Mouse (Mus musculus) gastrocnemius, adult 8-10 months (tissue): ENCODE measurements around the gene Pacrg. TPM values are rescaled to one million over a fixed set of nuclear protein-coding genes. Genes with fewer than 3 reads are reported as not detected.

Source experiments
- DNase-seq, 2 experiments: peaks; one replicate each; pipeline ENCODE4 v3.0.0; 2022; ENCODE audit warnings: low spot score in 2 of 2
- total RNA-seq, 4 experiments: library from RNA; stranded (reverse); gene quantifications; 2 replicates each; pipeline ENCODE4 v1.2.4; 2022

Gene Pacrg
- total RNA-seq, 4 experiments from 2014 or later: 1.2 to 3.0 (median 1.8) TPM

DNA sequence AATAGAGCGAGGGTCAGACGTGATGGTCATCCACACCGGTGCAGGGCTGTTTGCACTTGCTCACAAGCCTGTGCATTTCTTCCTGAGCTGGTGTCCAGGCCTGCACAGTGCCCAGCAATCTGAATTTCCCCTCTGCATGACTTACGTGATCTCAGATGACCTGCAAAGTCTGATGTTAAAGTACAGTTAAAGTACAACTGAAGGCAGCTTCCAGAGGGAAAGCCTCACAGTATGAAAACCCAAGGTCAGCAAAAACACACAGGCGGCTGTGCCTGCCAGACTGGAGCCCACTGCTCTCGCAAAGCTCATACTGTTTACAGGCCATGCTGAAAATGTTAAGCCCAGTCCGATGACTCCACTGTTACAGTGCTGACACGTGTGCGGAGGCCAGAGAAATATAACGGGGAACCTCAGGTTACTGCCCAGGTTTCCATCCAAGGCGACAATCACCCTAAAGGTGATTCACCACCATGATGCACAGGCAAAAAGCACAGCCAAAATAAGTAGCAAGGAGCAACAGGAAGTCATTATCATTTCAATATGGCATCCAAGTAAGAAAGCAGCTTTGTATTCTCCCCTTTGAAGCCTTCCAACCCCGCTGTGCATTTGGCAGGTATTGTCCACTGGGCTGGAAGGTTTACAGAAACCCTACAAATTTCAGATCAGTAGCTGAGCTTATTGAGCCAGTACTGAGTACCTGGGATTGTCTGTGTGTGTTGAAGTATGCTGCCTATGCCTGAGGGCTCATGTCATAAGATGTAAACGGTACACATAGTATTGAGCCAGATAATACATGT, 213.6 kb downstream of the Pacrg start:
- DNase-seq: no peak

DNA sequence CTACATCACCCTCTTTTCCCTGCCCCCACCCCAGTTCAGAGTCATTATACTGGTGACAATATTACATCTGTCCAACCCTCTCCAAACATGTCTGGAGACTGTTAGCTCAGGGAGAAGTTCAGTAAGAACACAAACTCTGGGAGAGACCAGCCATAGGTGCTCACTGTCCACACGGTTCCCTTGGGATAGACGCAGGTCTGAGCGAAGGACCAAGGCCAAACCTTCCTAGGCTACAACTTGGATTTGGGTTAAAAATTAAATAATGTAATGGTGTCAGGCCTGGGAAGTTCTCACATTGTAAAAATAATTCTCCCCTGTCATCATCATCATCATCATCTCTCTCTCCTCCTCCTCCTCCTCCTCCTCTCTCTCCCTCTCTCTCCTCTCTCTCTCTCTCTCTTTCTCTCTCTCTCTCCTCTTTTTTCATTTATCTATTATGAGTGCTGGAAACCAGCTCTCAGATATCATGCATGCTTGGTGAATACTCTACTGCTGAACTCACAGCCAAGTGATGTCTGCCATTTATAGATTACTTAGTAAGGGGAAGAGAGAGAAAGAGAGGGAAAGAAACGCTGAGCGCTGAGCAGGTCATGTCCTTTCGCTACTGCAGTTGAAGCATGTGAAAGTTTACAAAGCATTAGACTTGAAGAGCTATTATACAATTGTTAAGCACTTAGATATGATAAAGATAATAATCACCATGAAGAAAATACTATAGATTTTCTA, 215.2 kb downstream of the Pacrg start:
- no peak for DNase-seq

DNA sequence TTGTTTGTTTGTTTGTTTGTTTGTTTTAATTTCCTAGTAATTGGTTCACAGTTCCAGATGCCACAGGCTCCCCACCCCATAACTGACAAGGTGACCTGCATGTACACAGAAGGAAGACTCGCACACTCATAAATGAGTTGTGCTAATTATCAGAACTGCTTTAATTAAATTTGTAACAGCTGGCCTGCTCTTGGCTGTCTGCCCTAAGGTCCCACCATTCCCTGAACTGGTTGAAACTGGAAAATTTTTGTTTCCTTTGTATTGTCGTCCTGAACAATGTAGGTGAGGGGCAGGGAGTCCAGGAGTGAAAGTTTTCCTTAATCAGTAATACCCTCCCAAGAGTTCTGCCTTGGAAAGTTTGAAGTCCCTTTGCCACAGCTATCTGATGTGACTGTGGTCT, 219.5 kb downstream of the Pacrg start:
- no peak for DNase-seq

DNA sequence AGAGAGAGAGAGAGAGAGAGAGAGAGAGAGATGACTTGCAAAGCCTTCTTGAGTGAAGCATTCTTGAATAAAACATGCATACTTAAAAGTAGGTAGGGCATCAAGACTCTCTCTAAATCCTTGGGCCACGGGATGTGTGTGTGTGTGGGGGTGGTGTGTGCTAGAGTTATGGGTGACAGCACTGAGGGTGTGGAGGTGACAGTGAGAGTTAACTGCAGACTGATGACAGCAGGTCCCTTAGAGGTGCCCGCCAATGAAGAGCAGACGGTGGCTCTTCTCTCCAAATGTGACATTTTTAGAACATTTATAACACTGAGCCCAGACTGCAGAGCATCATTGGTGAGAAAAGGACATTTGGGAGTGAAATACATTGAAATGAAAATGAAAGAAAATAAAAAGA, 220.2 kb downstream of the Pacrg start:
- DNase-seq: no peak

DNA sequence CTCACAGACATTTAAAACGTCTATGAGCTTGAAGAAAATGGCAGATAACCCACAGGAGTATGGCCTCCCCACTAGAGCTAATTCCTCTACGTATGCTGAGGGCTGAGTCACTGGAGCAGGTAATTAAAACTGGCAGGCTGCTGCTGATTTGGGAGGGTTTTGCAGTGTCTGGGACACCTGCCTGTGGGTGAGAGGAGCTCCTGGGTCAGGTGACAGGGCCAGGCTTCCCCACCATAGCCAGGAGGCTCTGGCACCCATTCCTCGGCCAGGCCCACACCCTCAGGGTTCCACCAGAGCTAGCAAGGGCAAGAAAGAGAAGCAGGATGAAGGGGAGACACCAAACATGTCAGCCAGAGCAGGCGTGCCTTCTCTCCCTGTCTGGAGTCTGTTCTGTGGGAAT, 222.5 kb downstream of the Pacrg start:
- DNase-seq: no peak

DNA sequence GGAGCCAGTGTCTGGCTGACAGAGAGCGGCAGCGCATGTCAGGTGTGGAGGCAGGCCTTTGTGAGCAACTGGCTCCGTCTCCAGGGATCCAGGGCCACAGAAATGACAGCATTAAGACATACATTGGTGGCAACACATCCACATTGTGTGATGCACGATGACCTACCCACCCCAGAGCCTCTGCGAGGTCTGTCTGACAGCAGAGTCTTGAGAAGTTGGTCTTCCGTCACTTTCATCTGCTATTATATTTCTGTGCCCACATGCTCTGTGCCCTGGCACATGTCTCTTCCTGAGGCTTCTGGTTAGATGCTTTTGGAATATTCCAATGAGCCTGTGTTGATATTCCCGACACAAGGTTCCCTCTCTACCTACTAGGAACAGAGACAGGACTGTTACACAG, 224.5 kb downstream of the Pacrg start:
- DNase-seq: no peak

DNA sequence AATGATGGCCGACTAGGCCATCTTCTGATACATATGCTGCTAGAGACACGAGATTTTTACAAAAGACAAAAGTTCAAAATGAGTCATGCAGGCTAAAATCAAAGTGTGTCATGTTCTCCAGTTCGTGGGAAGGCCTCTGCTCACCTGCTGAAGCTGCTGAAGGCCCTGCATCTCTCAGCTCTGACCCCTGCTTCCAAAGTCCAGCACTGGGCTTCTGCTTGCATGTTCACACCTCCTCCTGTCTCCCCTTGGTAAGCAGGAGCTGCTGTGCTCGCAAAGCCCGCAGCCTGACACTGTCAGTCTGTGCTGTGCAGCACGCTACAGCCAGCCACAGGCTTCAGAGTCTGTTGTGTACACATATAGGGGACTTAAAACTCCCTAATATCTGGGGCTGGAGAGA, 225.4 kb downstream of the Pacrg start:
- DNase-seq: no peak

DNA sequence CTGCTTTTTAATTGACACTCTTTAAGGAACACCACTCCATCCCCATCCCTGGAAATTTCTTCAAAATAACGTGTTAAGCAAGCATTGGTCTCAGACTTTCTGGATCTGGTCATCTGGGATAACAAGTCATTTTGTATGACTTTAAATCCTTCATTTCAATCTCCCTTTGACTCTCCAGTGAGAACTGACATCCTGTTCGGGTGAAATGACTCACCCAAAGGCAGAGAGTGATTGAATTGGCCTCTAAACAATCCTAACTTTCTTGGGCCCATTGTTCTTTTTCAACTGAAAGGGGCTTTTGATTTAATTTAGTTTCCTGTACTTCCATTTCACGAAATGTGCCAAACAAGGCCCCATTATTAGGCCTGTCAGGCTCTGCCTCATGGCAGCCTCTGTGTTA, 228.5 kb downstream of the Pacrg start:
- DNase-seq: no peak

DNA sequence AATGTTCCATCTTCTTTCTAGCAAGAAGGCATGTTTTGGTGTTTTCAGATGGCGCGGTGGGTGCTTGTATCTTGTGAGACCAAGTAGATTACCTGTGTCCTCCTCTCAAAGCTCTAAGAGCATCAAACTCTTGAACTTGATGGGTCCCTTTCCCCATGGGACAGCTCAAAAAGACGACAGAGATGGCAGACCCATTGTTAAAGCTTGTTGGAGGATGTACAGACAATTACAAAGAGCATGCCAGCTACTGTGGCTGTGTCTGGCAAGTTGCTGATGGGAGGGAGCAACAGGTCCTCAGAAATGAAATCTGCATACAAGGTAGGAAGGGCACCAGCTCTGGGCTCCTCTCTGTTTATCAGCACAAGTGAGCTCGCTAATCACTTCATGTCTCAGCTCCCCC, 232.0 kb downstream of the Pacrg start:
- DNase-seq: no peak

DNA sequence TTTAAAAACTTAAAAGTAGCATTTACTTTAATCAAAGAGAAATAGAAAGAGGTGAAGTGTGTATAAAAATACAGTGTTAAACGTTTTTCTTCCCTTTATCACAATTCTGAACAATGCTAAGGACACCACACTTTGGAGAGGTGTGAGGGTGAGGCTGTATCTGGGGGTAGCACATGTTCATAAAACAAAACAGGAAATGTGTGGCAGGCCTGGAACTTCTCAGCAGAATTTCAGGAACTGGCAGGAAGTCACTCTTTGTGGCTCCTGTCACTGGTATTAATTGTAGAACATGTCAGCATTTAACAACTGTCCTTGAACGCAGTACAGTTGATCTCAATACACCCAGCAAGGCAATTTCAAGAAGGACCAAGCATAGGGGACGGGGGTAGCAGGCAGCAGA, 234.0 kb downstream of the Pacrg start:
- DNase-seq: no peak

DNA sequence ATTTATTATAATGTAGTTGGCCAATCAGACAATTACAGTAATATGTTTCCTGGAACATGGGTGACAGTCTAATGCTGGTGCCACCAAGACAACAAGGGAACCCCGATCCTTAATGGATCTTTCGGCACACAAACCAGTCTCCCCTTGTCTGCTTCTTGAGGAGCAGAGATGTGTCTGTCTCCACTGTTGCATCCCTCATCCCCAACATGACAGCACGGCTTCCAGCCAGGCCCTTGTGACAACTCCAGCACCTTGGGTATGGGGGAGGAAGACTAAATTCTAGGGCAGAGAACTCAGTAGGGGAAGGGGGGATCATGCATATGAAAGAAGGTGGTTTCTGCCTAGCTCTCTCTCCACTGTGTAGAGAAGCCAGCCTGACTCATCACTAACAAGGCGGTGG, 242.4 kb downstream of the Pacrg start:
- DNase-seq: no peak

DNA sequence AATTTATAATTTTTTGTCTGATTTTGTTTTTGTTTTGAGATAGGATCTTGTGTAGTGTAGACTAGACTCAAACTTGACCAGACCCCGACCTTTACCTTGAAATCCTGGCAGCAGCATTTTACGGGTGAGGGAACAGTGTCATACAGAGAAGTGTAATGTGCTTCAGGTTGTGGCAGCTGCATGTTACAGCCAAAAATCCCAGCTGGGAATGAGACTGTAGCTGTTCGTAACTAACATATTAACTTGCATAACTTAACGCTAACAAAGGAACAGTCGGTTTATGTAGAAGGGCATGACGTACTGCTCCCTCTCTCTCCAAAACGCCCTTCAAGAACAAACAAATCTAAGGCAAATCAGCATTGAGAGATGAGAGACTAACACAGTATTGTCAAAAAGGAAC, 250.5 kb downstream of the Pacrg start:
- no peak for DNase-seq

DNA sequence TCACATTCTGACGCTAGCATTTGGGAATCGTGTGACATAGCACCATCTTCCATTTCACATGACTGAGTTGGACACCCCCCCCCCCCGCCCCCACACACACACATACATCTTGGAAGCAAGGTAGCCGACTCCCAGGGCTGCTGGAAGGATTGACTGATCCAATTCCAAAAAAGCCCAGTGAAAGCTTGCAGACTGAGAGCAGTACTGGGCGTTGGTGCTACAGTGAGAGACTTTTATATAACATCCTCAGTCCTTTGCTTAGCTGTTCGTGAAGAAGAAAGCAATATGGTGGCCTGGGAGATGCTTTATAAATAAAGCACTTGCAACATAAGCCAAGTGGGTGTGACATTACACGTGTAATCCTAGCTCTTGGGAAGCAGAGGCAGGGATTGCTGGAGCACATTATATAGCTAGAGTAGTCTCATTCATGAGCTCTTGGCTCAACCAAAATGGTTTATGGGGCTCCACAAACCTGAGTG, 251.2 kb downstream of the Pacrg start:
- no peak for DNase-seq

DNA sequence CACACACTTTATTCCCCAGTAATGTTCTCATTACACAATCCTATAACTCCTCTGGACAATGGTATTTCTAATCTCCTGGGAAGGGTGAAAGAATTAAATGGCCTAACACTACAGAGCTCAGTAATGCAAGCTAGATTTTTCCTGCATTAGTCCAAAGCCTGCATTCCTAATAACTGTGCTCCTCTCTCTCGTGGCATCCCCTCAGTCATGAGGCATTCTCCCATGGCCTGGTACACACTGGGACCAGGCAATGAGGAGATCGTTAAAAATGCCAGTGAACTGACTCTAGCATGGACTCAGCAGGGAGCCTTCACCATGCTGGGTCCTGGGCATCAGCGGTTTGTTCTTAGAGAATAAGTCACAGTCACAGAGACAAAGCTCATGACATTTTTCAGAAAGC, 256.8 kb downstream of the Pacrg start:
- DNase-seq: no peak

DNA sequence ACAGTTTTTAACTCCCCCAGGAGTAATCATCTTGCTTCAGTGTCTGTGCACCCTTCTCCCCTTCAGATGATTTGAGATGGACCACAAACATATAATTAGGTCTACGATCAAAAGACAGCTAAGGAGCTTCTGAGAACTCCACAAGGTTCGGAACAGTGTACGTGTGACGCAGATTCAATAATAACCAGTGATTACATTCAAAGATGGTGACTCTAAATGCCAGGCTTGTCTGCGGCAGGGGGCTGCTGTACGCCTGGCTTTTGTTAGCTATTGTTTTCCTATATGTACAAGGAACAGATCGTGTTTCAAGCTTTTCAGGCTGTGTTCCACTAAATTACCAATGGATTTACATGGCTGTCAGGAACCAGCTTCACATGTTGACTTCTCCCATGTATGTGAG, 264.8 kb downstream of the Pacrg start:
- DNase-seq: no peak

DNA sequence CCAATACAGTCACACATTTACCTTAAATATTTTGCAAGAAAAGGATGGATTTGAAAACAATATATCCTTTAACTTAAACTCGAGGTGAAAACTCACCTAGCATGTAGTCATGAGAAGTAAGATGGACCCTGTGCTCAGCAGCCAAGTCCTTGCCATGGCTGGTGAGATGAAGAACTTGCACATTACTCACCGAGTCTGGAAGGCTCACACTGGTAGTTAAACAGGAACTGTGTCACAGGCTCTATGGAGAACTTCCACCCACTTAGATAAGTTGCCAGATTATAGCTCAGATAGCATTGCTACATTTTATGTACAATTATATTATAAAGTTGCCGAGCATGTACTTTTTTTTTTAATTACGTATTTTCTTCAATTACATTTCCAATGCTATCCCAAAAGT, 267.7 kb downstream of the Pacrg start:
- no peak for DNase-seq

DNA sequence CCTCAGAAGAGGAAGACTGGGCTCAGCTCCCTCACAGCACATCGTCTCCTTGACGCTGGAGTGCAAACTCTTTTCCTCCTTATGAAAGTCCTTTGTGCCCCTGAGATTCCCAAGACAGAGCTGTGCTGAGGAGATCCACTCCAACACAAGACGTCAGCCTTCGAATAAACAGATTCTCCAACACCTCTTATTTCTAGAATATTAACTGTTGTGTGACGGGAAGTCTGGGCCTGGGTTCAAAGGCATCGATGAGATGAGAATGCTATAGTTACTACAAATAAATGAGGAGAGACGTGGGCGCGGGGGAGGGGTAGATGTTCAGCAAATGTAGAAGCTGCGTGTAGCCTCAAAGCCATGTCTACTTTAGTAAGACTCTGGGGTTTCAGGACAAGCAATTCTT, 270.8 kb downstream of the Pacrg start:
- DNase-seq: no peak

DNA sequence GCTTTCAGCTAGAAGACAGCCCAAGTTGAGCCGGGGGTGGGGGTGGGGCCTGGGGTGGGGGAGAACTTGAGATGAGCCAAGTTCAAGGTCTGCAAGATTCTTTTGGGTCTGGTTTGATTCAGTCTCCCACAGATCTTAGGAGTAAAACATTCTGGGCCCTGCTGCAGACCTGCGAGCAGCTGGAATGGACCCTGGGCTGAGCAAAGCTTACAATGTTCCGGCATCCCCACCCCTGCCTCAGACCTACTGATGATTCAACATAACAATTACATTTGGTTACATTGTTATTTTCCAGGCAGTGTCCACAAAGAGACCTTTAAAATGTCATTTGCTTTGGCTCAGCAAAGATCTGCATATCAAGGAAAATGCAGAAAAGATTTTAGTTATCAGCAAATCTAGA, 272.7 kb downstream of the Pacrg start:
- no peak for DNase-seq

DNA sequence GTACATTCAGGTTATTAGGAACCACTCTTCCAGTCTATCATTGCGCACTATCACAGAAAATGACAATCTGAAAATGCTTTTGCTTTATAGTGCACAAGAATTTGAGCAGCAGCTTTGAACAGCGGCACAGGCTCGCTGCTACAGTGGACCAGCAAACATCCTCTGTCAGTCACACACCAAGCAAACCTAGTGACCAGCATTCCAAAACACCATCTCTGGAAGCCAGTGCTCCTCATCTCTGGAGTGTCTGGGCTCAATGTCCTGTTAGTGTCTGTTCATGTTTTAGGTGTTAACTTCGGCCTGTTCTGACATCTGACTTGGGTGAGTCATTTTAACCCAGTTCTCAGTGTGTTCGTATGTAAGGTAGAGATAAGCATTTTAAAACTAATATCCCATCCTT, 275.9 kb downstream of the Pacrg start:
- no peak for DNase-seq

DNA sequence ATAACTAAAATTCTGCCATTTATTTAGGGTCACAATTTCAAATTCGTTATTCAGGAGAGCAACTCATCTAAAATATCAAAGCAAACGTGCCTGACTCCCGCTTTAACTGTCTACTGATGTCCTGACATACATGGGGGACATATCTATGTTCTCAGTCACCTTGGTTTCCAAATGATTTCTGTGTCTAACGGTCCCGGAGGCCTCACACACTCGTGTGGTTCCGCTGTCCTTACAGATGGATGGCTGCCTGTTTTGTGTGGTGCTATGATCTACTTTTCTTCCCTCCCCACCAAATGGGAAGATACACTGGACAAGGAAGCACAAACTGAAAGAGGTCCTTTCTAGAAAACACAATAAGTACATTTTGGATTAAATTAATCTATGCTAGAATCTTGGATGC, 277.2 kb downstream of the Pacrg start:
- no peak for DNase-seq

DNA sequence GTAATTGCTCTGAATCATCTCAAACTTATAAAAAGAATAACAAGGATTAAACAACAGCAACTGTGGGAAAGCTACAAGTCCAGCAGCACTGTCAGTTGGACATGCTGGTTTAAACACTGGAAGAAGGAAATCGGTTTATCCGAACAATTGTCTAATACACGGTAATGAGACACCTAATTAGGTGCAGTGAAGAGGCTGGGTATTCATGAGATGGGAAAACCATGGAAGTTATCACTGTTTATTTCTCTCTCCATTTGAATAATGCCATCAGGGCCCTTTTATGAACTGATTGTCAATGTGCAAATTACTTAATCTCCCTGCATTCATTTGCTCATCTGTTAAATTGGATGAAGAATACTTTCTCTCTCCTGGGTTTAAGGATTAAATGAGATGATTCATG, 280.1 kb downstream of the Pacrg start:
- DNase-seq: no peak

DNA sequence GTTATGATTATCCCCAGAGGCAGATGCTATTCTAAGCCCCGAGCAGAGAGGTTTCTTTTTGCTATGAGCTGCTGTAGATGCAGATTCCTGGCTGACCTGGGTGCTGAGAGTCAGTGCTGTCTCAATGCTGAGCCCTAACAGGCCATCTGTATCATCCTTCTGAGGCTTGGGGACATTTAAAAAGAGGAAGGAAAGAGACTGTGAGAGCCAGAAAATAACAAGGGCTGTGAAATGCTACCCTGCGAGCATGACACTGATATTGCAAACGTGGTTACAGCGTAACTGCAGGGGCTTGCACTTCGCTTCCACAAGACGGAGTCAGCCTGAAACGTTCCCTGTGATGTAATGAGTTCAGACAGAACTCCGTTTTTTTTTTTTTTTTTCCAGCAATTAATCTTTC, 281.4 kb downstream of the Pacrg start:
- no peak for DNase-seq
